Mouse (Mus musculus) duodenum, adult 2 months (tissue): Measurements from ENCODE around the gene Lrrc45. TPM values are rescaled to one million over a fixed set of nuclear protein-coding genes. Genes with fewer than 3 reads are reported as not detected.

ENCODE experiments used
- polyA plus RNA-seq: library from polyadenylated mRNA; depleted of rRNA; stranded (reverse); fragments of >200 nt; gene quantifications from 2 replicates; pipeline ENCODE4 v1.2.3, GENCODE M21; 2012; ENCODE audit warnings: low replicate concordance; rRNA removed

Lrrc45 gene
- 19.5 and 23.4 TPM in 2 replicates for polyA plus RNA-seq

DNA sequence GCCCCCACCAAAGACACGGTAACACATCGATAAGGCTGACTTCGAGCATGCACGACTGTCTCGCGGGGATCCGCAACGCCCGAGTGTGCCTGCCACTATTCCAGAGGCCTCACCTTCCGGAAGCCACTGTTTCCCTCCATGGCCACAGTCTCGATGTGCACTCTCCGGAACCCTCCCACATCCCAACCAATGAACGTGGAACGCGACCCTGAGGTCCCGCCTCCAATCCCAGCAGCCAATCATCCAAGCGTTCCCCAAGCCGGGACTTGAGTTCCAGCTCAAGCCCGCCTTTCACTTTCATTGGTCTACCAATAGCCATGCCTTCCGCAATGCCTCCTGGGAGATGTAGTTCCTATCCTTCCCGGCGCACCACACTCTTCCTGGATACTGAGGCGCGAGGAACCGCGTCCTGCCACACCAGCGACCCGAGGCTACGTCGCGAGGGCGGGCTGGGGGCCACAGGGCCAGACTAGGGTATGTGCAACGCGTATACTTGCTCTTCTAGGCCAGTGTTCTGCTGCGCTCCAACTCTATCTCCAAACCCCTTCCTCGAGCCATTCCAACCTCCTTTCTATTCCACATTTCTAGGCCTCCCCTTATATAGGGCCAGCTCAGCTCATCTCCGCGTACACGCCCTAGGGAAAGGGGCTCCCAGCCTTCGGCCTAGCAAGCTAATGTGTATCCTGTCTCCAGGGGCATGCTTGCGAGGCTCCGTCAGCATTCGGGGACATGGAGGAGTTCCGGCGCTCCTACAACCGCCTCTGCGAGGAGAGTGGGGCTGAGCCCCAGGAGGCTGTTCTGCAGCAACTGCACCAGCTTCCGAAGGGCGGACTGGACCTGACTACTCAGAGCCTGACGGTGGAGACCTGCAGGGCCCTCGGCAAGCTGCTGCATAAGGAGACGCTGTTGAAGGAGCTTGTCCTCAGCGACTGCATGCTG lies at the start of gene Lrrc45, which contains the start of gene Cenpx:
Gene Lrrc45 (plus strand): TSS at position 346 of the 939 bp plus-strand sequence.
Gene Cenpx (minus strand): TSS at position 159 of the 939 bp plus-strand sequence.

DNA sequence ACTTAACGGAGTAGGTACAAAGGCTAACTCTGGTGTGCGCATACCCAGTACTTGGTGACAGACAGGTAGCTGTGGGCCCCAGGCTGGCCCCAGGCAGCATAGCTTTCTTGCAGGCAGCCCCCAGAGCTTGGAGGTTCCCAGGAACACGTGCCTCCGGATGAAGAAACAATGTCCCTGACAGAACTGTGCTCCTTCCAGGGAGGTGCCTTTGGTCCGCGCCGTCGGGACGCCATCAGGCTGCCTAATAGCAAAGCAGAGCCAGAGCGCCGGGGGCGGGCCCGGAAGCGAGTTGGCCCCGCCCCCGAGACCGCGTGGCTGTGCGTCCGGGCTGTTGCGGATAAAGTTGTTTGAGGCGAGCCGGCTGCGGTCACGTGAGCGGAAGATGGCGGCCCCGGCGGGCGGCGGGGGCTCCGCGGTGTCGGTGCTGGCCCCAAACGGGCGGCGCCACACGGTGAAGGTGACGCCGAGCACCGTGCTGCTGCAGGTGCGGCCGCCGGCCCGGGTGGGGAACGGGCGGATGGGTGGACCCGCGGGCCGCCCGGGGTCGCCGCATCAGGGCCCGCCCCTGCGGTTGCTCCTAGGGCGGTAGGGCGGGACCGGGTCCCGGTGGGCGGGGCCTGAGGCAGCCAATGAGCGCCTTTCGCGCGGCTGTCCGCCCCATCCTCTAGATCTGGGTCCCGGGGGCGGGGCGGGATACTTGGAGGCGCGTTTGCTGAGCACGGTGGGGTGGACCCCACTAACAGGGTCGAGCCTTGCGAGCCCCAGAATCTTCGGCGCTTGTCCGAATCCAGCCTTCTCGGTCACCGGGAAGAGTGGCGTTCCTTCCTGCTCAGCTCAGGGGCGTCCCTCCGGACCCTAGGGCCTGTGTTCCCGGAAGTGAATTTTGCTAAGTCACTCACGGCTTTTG lies 40.8 kb upstream of the Lrrc45 start, which contains the start of gene Aspscr1:
Gene Aspscr1 (plus strand): TSS at position 287 of the 907 bp plus-strand sequence.

DNA sequence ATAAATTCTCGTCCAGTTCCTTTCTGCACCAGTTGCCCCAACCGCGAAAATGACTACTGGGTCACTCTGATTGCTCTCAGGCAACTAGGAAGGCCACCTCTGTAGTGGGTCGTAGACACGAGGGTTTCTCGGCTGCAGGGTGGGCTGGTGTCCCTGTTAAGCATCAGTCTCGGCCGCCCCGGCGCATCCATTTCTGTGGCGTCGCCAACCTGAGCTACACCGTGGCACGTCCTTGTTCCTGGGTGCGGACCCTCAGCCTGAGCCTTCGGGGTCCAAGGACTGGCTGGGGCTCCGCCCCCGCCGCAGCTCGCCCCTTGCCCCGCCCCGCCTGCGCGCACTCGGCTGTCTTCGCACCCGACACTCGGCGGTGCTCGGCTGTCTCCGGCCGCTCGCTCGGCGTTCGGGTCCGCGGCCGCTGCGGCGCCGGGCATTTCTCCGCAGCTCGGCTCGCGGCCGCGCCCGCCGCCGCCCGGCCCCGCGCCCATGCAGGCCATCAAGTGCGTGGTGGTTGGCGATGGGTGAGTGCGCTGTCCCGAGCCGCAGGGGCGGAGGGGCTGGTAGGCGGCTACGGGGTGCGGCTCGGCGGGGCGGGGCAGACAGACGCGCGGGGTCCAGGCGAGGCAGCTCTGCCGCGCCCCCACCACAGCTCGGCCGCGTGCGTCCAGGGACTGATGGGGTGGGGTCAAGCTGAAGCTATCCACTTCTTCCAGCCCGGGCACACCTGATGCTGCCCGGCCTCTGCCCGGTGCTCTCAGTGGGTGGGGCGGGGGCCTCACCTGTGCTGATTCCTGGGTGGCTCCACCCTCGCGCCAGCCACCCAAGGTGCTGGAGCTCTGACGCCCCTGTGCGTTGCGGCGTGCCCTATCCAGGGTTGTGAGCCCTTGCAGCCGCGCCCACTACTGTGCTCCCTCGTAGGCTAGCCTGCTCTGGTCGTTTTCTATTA lies 7.7 kb downstream of the Lrrc45 start, which contains the start of gene Rac3:
Gene Rac3 (plus strand): TSS at position 347 of the 943 bp plus-strand sequence.

DNA sequence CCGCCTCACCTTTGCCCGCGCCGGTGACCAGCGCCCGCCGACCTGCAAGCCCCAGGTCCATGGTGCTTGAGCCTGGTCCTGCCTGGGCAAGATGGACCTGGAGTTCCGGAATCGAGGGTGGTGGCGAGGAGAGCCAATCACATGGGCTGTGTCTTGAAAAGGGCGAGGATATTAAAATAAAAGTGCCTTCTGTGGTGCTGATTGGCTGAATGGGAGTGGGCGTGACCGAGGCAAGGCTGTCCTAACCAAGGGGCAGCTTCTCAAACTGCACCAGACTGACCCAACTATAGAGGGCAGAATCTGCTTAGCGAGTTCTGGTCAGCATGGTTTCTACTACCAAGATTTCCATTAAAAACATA lies 13.4 kb downstream of the Lrrc45 start, which contains the start of gene Dcxr:
Gene Dcxr (minus strand): TSS at position 113 of the 359 bp plus-strand sequence.

DNA sequence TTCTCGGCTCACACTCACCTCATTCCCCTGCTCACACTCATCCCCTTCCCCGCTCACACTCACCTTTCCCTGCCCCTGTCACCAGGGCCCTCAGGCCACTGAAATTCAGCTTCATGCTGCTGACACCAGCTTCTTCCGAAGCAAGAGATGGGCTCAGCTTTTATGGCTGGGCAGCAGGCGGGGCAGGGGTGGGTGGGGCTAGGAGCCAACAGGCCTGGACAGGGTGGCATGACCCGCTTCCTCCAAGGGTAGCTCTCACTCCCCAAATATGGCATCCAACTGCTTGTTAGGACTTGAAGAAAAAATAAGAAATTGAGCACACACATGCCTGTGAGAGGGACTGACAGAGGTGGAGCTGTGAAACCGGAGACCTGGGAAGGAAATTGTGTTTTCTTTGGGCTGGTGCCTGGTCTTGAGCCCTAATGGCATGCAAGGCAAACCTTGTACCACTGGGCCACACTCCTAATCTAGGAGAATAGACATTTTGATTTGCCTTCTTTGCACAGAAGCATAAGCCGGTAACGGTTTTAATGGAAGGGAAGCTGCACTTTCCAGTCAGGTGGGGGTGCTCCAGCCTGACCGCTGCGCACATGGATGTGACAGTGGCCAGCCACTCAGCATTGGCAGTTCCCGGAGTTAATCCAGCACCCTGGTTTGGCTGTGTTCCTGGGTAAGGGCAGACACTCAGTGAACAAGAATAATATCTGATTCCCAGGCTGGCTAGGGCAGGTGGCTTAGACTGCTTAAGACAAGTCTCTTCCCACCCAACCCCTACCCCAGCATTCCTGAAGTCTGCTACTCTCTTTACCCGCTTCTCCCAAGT lies 18.3 kb downstream of the Lrrc45 start, which contains the start of gene Cbr2:
Gene Cbr2 (minus strand): TSS at position 257 of the 823 bp plus-strand sequence.

DNA sequence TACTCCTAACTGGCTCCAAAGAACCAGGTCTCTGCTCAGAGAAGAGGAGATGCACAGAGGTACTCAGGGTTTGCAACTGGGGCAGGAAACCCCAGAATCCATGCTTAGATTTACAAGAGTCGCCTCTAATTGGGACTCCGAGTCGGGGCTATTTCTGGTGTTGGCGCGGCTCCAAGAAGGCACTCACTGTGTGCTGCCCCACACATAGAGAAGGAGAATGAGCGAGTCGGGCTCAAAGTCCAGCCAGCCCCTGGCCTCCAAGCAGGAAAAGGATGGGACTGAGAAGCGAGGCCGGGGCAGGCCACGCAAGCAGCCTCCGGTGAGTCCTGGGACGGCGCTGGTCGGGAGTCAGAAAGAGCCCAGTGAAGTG lies 48.9 kb downstream of the Lrrc45 start, which contains the start of gene Hmga1b:
Gene Hmga1b (plus strand): TSS at position 123 of the 370 bp plus-strand sequence.

Other genes with a start within 250 kb of the Lrrc45 start
- gene Arl16, start 246.3 kb upstream of the Lrrc45 start, polyA plus RNA-seq: 12.1 and 13.4 TPM in 2 replicates
- 161 and 284 TPM in 2 replicates for gene Mrpl12, start 229.3 kb upstream of the Lrrc45 start, polyA plus RNA-seq
- 495 and 586 TPM in 2 replicates for gene Slc25a10, start 222.1 kb upstream of the Lrrc45 start, polyA plus RNA-seq
- 1.7 and 2.5 TPM in 2 replicates for gene Gcgr, start 183.2 kb upstream of the Lrrc45 start, polyA plus RNA-seq
- gene Mcrip1, start 164.2 kb upstream of the Lrrc45 start, polyA plus RNA-seq: 28.4 and 38.6 TPM in 2 replicates
- gene Ppp1r27, start 162.8 kb upstream of the Lrrc45 start, polyA plus RNA-seq: not detected in 2 replicates
- 428 and 758 TPM in 2 replicates for gene P4hb, start 140.7 kb upstream of the Lrrc45 start, polyA plus RNA-seq
- gene Arhgdia, start 132.3 kb upstream of the Lrrc45 start, polyA plus RNA-seq: 773 and 1,267 TPM in 2 replicates
- gene Alyref, start 115.6 kb upstream of the Lrrc45 start, polyA plus RNA-seq: 10.3 and 18.4 TPM in 2 replicates
- 97.9 and 105 TPM in 2 replicates for gene Anapc11, start 115.5 kb upstream of the Lrrc45 start, polyA plus RNA-seq
- gene Npb, start 105.4 kb upstream of the Lrrc45 start, polyA plus RNA-seq: 2.4 and 8.9 TPM in 2 replicates
- gene Pcyt2, start 96.0 kb upstream of the Lrrc45 start, polyA plus RNA-seq: 661 and 912 TPM in 2 replicates
- 89.3 and 105 TPM in 2 replicates for gene Sirt7, start 88.7 kb upstream of the Lrrc45 start, polyA plus RNA-seq
- 29.6 and 39.6 TPM in 2 replicates for gene Mafg, start 80.3 kb upstream of the Lrrc45 start, polyA plus RNA-seq
- gene Pycr1, start 70.2 kb upstream of the Lrrc45 start, polyA plus RNA-seq: 7.4 and 36.8 TPM in 2 replicates
- gene Myadml2, start 65.8 kb upstream of the Lrrc45 start, polyA plus RNA-seq: 0.45 and 0.62 TPM in 2 replicates
- gene Notum, start 52.8 kb upstream of the Lrrc45 start, polyA plus RNA-seq: 0.69 and 4.7 TPM in 2 replicates
- gene Aspscr1, start 41.0 kb upstream of the Lrrc45 start, polyA plus RNA-seq: 164 and 233 TPM in 2 replicates
- gene Cenpx, start 187 bp upstream of the Lrrc45 start, polyA plus RNA-seq: 68.1 and 86.7 TPM in 2 replicates
- 7.2 and 8.1 TPM in 2 replicates for gene Rac3, start 7.5 kb downstream of the Lrrc45 start, polyA plus RNA-seq
- gene Dcxr, start 13.4 kb downstream of the Lrrc45 start, polyA plus RNA-seq: 116 and 156 TPM in 2 replicates
- 4.2 and 5.5 TPM in 2 replicates for gene Cbr2, start 18.2 kb downstream of the Lrrc45 start, polyA plus RNA-seq
- 1.4 and 3.2 TPM in 2 replicates for gene Hmga1b, start 48.9 kb downstream of the Lrrc45 start, polyA plus RNA-seq
- gene Rfng, start 70.3 kb downstream of the Lrrc45 start, polyA plus RNA-seq: 94.9 and 139 TPM in 2 replicates
- 82.5 and 85.8 TPM in 2 replicates for gene Gps1, start 70.3 kb downstream of the Lrrc45 start, polyA plus RNA-seq
- gene Dus1l, start 82.5 kb downstream of the Lrrc45 start, polyA plus RNA-seq: 28.7 and 29.8 TPM in 2 replicates
- gene Fasn, start 110.6 kb downstream of the Lrrc45 start, polyA plus RNA-seq: 195 and 525 TPM in 2 replicates
- 0.43 and 0.86 TPM in 2 replicates for gene Ccdc57, start 218.9 kb downstream of the Lrrc45 start, polyA plus RNA-seq
- gene Slc16a3, start 234.6 kb downstream of the Lrrc45 start, polyA plus RNA-seq: 35.6 and 82.7 TPM in 2 replicates